In the genomic region with DNA sequence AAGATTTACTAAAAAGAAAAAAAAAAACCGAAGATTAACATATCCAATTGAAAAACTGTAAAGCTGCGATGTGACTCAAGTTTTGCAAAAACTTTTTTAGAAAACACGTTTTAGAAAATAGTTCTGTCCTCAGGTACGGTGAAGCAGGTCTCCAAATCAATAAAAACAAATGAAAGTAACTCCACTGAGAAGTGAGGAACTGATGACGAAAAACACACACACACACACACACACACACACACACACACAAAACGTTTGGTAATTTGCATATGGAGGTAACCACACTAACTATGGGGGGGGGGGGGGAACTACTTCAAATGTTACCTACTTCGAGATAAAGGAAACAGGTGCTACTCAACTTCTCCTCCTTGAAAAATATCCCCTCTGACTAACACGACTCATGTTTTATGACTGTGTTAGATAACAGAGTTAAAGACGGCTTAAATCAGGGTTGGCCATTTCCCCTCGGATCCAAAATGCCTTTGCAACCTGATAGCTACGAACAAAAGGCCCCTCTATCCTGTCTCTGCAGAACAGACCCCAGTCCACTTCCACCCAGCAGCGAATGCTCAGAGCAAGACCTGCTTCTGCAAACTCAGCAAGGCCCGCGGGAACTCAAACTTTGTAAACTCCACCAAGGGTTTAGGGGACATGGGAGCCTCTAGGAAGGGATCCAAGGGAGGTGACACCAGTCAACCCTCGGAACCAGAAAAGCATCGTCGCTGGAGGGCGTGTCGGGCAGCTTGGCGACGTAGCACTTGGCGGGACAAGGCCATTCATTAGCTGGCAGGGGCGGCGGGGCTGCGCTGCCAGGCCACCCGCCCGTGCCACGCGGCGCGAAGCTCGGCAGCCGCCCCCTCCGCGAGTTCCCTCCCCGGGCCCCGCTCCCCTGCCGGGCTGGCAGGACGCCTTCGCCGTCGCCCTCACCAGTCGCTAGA, we compare ENCODE assay signal across 7 mouse cellular contexts. TPM values are rescaled to one million over a fixed set of nuclear protein-coding genes. Genes with fewer than 3 reads are reported as not detected.
DNase-seq lines count a peak whose midpoint lies in the region; ATAC-seq and TF ChIP-seq lines count a peak whose summit lies in the region.

No protein-coding gene starts in this region.

- WGBS in limb, embryonic 10.5 days = 2% methylated on average over 43 of the region's 43 CpGs
- 2% methylated on average over 42 of the region's 43 CpGs for WGBS in midbrain, embryonic 12.5 days

- no peak; the same call in 1 of the 2 replicates for TF ChIP-seq CTCF in gastrocnemius, adult 2 months (IDR thresholded peaks at IDR 0.05)

- no peaks in the 10 kb centered on the region for H3K27me3 ChIP-seq in limb, embryonic 10.5 days (ENCODE audit: low read depth, poor library complexity, severe bottlenecking)
- no peaks in the 10 kb centered on the region for H3K27me3 ChIP-seq in midbrain, embryonic 12.5 days

- no peaks in the 10 kb centered on the region for H3K9me3 ChIP-seq in limb, embryonic 10.5 days (replicated peaks)
- no peaks in the 10 kb centered on the region for H3K9me3 ChIP-seq in midbrain, embryonic 12.5 days

- H3K4me3 ChIP-seq in gastrocnemius, adult 2 months = peak overlapping the region; percentile 98
- H3K4me3 ChIP-seq in limb, embryonic 10.5 days = peak overlapping the region; percentile 92
- H3K4me3 ChIP-seq in midbrain, embryonic 12.5 days = peak overlapping the region; percentile 96

- peaks cover 7% of the 10 kb centered on the region for H3K36me3 ChIP-seq in limb, embryonic 10.5 days
- H3K36me3 ChIP-seq in midbrain, embryonic 12.5 days = peaks cover under 1% of the 10 kb centered on the region; the same call in 1 of the 2 replicates

- H3K9ac ChIP-seq in midbrain, embryonic 12.5 days (replicated peaks) = peak overlapping the region; percentile 98

- H3K4me2 ChIP-seq in midbrain, embryonic 12.5 days (replicated peaks) = peak overlapping the region; percentile 62

- peak; percentile 85 for ATAC-seq in midbrain, embryonic 12.5 days (ENCODE audit: low FRiP score, low read depth)

- peak; percentile 86 to 96 for DNase-seq in adrenal gland, adult (ENCODE audit: inconsistent age in 2 of 2, low spot score in 1 of 2)
- DNase-seq in cerebellum, postnatal 4 days (ENCODE audit: low spot score in 2 of 2) = peak; percentile 48 to 79
- peak; percentile 91 for DNase-seq in gastrocnemius, adult 2 months
- peak; percentile 90 for DNase-seq in induced T-regulatory cell, adult 2 months (ENCODE audit: low read depth)
- DNase-seq in limb, embryonic 10.5 days (ENCODE audit: low spot score) = peak; percentile 83
- peak; percentile 59 to 72 for DNase-seq in spleen, adult 18-20 months

- intact Hi-C loops in gastrocnemius, adult 2 months (cut with DNase I) = no loop called here

- peaks cover 14% of the 10 kb centered on the region for H3K4me1 ChIP-seq in limb, embryonic 10.5 days
- peaks cover 16% of the 10 kb centered on the region for H3K4me1 ChIP-seq in midbrain, embryonic 12.5 days

- peak overlapping the region; percentile 99 for H3K27ac ChIP-seq in gastrocnemius, adult 2 months
- peak overlapping the region; percentile 99 for H3K27ac ChIP-seq in limb, embryonic 10.5 days
- peak overlapping the region; percentile 99 for H3K27ac ChIP-seq in midbrain, embryonic 12.5 days (replicated peaks)

RNA-seq across cellular contexts. Expression of a gene that starts 0.7 kb away (rescaled TPM):
- 10 to 100 TPM; 48.6 to 61.6 TPM for total RNA-seq in gastrocnemius, adult 2 months (2021)
- polyA plus RNA-seq in limb, embryonic 10.5 days (2016; fragmentation: Nextera tagmentation; extraction: Ambion mirVana) = 29.8 and 36.9 TPM in 2 replicates
- polyA plus RNA-seq in midbrain, embryonic 12.5 days (2016; fragmentation: Nextera tagmentation; extraction: Ambion mirVana) = 42.9 and 45.1 TPM in 2 replicates

Comparison
In these comparisons a context has a peak if more than half of its experiments do, and no peak if none do; other contexts are left out.
1. Peak in every context shown above with its lines: DNase-seq, ATAC-seq, H3K4me3 ChIP-seq and H3K27ac ChIP-seq.